Mouse (Mus musculus): ENCODE measurements at regions not wholly inside any gene's neighbourhood (a gene's known extent, or its start where the extent isn't known, plus 50 kb on each side); places are given as distances from the start of the nearest gene placed in this dataset.

GRCm38 (mm10) chr10:18943296-18944075 lies 72.0 kb downstream of the Tnfaip3 start:
- 79% methylated on average over 6 of the region's 6 CpGs for WGBS
- no peaks in the 10 kb centered on the region for H3K9me3 ChIP-seq (ENCODE audit: control insufficient read depth, low read length)
- H3K4me1 ChIP-seq (replicated peaks; ENCODE audit: control insufficient read depth, insufficient read depth, low read length) = no peaks in the 10 kb centered on the region
- no peak overlapping the region for H3K4me3 ChIP-seq (ENCODE audit: low read depth, low read length)
- no peak for ATAC-seq (ENCODE audit: low FRiP score)
- no peak overlapping the region for H3K9ac ChIP-seq (ENCODE audit: low read depth, low read length)
- H3K4me2 ChIP-seq (replicated peaks; ENCODE audit: low read depth, low read length) = no peak overlapping the region
- H3K36me3 ChIP-seq (ENCODE audit: control insufficient read depth, insufficient read depth, low read length) = no peaks in the 10 kb centered on the region
- H3K27me3 ChIP-seq (ENCODE audit: control insufficient read depth, insufficient read depth, low read length) = no peaks in the 10 kb centered on the region
- no peak overlapping the region for H3K27ac ChIP-seq (ENCODE audit: low read depth, low read length)
- DNase-seq (ENCODE audit: low spot score) = no peak

- Histone ChIP-seq H3K9me3 (ENCODE audit: control insufficient read depth, low read length) (no peaks in the 10 kb centered on the region), H3K27ac (ENCODE audit: low read depth, low read length) (no peak overlapping the region), H3K4me3 (ENCODE audit: low read depth, low read length) (no peak overlapping the region), H3K4me1 (replicated peaks; ENCODE audit: control insufficient read depth, insufficient read depth, low read length) (no peaks in the 10 kb centered on the region), H3K36me3 (ENCODE audit: control insufficient read depth, insufficient read depth, low read length) (no peaks in the 10 kb centered on the region), H3K27me3 (ENCODE audit: control insufficient read depth, insufficient read depth, low read length) (no peaks in the 10 kb centered on the region), H3K9ac (ENCODE audit: low read depth, low read length) (no peak overlapping the region), H3K4me2 (replicated peaks; ENCODE audit: low read depth, low read length) (no peak overlapping the region)
- no peak for ATAC-seq (ENCODE audit: low FRiP score)
- DNase-seq (ENCODE audit: low spot score) = no peak
Observed at GRCm38 (mm10) chr10:18946727-18947126, 68.7 kb downstream of the Tnfaip3 start.
